Mouse (Mus musculus) adipocyte (in vitro differentiated cells): ENCODE data around the gene Exosc10.

Experiments used
- DNase-seq: peaks from one replicate; pipeline ENCODE4 v3.0.0-alpha.2; 2016; ENCODE audit warnings: low spot score

Exosc10 gene

DNA sequence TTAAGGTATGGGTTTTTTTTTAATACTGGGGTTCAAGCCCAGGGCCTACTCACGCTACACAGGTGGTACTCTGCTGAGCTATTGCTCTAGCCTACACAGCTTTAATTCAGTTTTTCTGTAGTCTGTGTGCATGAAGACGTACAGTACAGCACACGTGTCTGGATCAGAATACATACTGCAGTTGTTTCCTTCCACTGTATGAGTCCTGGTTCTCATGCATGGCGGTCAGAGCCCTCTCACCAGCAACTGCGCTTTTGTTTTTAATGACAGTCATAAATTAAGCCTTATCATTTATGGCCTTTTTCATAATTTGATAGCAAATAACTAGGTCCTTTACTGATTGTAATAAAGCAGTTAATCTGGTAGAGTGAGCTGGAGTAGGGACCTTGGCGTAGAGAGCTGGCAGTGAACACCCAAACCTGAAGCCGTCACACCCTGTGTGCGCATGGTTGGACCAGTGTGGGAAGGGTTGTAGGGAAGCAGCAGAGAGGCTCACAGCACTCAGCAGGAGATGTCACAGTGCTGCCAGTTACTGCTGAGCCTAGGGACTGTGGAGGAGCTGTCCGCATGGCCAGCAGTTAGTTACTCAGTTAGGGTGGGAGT lies 12.6 kb downstream of the Exosc10 start:
- DNase-seq: no peak

DNA sequence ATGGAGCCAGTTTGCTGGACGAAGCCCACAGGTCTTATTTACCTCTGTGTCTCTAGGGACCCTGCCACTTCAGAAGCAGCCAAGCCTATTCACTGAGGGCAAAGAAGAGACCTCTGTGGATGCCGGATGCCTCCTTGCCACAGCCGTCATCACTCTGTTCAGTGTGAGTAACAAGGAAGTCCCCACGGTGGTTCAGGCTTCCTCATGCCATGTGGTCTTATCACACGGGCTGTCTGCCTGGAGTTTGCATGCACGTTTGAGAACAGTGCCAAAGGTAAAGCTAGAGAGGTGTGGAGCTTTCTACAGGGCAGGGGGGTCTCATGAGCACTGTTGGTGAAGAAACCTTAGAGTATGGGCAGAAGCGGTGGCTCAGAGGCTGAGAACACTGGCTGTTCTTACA lies 15.0 kb downstream of the Exosc10 start:
- DNase-seq: no peak

DNA sequence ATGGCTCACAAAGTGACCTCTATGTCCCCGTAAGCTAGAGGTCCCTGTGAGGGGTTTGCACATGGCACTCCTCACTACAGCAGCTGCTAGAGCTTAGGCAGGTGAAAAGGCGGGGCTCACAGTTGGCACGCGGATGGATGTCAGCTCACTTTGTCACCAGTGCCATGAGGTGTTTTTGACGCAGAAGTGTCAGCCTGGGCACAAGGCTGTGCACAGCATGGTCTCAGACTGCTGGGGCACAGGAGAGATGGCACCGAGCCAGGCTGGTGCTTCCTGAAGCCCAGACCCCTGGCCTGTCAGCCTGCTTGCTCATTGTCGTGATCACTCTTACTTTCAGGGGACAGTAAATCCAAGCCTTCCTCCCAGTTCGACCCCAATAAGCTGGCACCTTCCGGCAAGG lies 22.5 kb downstream of the Exosc10 start:
- DNase-seq: no peak

DNA sequence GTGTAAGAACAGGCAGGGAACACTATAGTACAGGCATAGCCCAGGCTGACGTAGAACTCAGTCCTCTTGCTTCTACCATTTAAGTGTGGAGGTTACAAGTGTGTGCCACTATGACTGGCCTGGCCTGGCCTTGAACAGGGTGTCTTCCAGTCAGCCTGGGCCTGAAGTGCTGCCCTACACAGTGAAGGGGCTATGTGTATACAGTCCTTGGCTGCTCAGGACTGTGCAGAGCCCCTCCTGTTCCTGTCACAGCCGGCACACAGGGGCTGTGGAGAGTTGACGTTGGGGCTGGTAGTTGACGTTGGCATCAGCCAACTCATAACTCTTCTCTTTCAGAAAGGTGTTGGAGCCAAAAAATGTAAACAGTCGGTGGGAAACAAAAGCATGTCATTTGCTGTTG lies 23.2 kb downstream of the Exosc10 start:
- no peak for DNase-seq

DNA sequence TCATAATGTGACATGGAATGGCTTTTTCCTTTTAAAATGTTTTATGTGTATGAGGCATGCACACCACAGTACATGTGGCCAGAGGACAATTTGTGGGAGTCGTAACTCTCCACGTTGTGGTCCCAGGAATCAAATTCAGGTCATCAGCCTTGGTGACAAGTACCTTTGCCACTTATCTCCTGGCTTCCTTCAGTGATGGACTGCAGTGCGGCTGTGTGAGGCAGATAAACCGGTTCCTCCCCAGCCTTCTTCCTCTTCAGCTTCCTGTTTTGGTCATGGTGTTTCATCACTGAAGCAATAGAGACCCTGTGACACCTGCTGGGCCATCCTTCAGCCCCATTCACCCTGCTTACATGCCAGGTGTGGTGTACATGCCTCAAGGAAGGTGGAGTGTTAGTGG lies 25.0 kb downstream of the Exosc10 start:
- no peak for DNase-seq

DNA sequence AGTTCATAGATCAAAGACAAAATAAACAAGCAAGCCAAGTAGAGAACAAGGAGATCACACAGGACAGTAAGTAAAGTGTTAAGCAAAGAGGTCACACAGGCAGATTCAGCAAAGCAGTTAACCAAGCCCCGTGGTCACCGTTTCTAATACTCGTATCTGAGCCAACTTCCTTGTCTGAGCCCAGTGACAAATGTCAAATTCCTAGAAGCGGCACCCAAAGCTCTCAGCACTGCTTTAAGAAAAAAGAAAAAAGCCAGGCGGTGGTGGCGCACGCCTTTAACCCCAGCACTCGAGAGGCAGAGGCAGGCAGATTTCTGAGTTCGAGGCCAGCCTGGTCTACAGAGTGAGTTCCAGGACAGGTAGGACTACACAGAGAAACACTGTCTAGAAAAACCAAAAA lies 28.4 kb downstream of the Exosc10 start:
- no peak for DNase-seq

DNA sequence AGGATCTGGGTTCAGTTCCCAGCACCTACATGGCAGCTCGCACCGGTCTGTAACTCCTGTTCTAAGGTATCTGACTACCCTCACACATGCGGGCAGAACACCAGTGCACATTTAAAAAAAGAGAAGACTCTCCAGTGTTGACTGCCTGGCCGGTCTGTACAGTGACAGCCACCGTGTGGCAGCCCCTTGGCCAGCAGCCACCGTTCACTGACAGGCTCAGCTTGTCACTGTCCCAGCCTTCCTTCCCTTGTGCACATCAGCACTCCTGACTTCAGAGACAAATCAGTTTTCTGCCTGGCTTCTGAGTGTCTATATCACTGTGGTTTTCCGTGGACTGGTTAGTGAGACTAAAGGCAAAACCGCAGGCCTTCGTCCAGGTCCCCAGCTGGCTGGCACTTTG lies 30.6 kb downstream of the Exosc10 start:
- peak; percentile 40 for DNase-seq

DNA sequence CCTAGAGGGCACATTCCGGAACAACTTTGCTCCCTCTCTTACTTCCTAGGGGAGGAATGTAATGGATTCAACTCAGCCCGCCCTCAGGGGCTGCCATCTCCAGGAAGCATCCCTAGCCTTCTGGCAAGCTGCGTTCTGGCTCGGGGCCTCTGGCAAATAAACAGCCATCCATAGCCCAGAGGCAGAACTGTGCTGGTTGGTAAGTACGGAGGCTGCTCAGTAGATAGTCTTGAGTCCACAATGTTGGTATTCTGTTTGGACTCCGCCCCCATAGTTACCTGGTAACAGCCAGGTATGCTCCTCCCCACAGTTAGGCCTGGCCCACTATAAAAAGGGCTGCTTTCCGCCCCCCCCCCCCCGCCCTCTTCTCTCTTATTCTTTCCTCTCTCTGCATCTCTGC lies 31.3 kb downstream of the Exosc10 start:
- no peak for DNase-seq

DNA sequence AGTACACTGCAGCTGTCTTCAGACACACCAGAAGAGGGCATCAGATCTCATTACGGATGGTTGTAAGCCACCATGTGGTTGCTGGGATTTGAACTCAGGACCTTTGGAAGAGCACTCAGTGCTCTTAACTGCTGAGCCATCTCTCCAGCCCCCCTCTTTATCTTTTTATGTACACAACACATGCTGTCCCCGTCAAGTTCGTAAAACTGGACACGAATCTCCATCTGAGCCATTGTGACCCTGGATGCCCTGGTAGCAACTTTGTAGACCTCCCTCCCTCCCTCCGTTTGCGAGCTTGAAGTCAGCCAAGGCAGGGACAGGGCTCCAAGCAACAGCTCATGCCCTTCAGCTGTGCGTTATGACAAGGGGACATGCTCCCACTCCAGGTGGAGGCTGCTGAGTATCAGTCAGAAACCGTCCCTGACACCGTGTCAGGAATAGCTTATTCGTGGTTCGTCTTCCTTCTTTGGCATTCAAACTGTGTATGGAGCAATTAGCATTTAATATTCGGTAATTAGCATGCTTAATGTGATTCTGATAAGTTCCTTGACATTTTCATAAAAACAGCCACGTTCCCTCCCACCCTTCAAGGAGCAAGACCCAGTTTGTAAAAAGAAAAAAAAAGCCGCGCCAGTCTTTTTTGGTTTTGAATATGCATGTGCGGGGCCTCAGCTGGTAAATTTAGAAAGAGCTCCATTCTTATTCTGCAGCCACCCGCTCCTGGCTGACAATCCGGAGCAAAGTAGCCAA lies 32.4 kb downstream of the Exosc10 start:
- DNase-seq: no peak

DNA sequence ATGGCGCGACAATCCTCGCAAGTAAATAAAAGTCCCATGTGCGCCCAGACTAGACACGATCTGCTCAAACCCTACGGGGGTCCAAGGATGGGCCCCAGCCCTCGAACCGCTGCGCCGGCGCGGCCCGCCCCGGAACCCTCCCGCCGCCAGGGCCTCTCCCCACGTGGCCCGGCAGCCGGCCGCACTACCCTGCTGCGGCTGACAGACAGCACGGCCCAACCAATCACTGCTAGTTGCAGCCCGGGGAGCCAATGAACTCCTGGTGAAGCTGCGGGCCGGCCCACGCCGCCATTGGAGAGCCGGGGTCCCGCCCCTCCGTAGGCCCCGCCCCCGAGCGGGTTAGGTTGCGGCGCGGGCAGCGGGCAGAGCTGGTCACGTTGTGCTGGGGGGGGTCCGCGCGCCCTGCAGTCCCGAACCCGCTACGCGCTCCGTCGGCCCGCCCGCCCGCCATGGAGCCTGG lies 33.0 kb downstream of the Exosc10 start, which contains the start of gene Srm:
Gene Srm, plus strand, starts transcription at position 333 of the 460 bp plus-strand sequence.
- peak; percentile 94 for DNase-seq

DNA sequence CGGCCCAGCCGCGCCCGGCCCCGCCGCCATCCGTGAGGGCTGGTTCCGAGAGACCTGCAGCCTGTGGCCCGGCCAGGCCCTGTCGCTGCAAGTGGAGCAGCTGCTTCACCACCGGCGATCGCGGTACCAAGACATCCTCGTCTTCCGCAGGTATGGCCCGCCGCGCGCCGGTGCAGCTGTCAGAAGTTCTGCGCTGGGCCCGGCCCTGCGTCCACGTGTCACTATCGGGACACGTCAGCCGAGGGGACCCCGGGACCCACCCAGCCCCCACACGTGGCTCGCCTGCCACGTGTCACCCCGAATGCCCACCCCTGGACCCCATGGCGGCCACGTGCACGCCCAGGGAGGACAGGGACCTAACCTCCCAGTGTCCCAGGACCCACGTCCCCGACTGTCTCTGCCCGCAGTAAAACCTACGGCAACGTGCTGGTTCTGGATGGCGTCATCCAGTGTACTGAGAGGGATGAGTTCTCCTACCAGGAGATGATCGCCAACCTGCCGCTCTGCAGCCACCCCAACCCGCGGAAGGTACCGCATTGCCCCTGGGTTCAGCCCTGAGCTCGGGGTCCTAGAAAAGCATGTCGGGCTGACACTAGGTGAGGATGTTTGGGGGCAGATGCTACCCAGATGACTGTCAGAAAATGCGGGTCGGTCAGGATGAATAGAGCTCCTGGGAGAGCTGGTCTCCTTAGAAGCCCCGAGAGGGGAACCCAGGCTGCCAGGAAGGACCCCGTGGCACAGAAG lies 33.6 kb downstream of the Exosc10 start:
- DNase-seq: no peak

DNA sequence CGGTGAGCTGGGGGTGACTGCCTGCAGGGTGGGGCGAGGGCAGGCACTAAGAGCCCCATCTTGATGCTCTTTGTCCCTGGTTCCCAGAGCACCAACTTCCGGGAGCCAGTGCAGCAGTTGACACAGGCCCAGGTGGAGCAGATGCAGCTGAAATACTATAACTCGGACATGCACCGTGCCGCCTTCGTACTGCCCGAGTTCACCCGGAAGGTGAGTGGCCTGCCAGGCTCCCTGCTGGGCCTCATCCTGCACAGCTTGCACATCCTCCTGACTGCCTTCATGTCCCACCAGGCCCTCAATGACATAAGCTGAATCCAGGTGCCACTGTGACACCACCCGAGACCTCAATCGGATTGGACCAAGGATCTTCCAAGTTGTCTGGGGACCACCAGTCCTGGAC lies 35.8 kb downstream of the Exosc10 start:
- DNase-seq: no peak

DNA sequence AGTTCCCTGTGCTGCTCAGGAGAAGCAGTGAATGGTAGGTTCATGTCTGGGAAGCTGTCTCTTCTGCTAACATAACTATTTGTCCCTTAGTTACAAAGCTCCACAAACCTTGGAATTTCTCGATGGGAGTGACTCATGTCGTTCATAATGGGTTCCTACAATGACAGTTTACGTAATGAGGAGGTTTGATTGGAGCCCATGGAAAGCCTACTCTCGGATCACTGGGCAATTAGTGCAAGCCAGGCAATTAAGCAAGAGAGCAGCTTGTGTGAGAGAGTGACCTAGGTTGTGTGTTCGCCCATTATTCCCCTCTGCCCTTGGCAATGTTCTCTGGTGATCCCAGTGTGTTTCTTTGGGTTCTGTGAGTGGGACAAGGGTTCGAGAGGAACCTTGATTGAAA lies 37.7 kb downstream of the Exosc10 start:
- DNase-seq: no peak

DNA sequence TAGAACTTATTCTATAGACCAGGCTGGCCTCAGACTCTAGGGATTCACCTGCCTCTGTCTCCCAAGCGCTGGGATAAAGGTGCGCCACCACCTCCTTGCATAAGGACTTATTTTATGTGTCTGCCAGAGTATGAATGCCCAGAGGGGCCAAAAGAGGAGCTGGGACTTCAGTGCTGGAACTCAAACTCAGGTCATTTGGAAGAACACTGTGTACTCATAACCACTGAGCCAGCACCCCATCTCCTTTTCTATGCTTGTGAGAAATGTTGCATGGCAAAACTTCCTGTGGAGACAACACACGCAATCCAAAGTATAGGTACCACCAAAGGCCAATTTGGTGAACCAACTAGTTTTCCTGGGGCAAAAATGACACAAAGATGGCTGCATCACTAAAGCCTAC lies 38.5 kb downstream of the Exosc10 start:
- DNase-seq: no peak

DNA sequence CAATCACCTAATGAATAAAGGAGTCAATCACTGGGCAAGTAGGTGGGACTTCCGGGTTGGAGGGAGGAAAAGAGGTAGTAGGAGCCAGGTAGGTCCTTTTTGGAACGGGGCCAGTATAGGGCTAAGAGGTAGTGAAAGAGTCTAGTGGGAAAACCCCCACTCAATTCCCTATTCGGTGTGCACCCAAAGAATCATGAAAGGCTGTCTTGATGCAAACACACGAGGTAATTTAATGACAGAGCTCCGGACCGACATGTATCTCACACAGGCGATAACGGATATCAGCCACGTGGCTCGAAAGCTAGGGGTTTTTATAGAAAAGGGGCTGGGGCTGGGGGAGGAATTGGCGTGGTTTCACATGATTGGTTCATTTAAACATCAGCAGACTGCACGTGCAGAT lies 40.6 kb downstream of the Exosc10 start:
- DNase-seq: no peak

DNA sequence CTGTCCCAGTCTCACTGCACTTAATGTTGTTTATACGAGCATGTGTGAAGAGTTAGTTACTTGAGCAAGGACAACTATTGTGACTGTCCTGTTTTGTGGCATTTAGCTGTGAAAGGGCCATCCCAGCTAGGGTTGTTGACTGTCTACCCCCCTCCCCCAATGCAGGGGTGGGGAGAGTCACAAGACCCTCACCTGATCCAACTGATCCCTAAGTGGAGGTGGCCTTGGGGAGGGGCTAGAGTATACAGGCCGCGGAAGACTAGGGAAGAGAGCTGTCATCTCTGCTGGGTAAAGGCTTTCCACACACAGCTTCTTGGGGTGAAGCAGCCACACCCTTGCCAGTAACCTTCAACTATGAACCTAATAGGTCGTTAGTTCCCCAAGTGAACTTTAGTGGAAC lies 42.1 kb downstream of the Exosc10 start:
- no peak for DNase-seq

DNA sequence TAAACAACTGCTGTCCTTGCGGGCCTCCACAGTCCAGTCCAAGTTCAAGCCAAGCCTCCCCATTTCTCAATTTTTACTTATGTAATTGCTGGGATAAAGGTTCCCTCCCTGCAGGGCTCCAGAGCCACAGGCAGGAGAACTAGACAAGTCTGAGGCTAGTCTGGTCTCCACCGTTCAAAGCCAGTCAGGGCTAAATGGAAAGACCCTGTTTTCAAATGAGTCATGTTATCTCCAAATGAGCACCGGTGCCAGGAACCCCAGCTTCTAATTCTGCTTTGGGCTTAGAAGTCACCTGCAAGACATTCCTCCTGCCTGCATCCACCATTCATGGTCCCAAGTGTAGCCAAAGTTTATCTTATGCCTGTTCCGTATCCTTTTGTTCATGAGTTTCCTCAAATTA lies 43.6 kb downstream of the Exosc10 start:
- DNase-seq: peak; percentile 28

DNA sequence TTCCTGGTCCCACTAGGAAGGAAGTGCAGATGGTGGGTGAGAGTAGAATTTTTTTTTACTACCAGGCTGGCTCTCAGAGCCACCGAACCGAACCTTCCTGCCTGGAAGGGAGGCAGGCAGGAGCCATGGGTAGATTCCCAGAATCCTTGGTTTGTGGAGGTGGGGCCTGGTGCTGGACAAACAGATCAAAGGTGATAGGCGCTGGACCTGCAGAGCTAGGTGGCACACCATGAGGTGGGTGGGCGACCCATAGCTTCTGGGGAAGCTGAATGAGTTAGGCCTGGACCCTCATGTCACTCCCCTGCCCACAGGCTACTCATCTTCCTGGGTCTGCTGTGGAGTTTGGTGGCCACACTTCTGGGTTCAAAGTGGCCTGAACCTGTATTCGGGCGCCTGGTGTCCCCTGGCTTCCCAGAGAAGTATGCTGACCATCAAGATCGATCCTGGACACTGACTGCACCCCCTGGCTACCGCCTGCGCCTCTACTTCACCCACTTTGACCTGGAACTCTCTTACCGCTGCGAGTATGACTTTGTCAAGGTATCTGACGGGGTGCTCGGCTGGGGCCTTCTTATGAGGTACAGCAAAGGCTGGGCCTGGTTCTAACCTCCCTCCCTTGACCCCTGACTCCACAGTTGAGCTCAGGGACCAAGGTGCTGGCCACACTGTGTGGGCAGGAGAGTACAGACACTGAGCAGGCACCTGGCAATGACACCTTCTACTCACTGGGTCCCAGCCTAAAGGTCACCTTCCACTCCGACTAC lies 44.3 kb downstream of the Exosc10 start, which contains the start of gene Masp2:
Gene Masp2, plus strand, starts transcription at position 198 of the 764 bp plus-strand sequence.
- no peak for DNase-seq

DNA sequence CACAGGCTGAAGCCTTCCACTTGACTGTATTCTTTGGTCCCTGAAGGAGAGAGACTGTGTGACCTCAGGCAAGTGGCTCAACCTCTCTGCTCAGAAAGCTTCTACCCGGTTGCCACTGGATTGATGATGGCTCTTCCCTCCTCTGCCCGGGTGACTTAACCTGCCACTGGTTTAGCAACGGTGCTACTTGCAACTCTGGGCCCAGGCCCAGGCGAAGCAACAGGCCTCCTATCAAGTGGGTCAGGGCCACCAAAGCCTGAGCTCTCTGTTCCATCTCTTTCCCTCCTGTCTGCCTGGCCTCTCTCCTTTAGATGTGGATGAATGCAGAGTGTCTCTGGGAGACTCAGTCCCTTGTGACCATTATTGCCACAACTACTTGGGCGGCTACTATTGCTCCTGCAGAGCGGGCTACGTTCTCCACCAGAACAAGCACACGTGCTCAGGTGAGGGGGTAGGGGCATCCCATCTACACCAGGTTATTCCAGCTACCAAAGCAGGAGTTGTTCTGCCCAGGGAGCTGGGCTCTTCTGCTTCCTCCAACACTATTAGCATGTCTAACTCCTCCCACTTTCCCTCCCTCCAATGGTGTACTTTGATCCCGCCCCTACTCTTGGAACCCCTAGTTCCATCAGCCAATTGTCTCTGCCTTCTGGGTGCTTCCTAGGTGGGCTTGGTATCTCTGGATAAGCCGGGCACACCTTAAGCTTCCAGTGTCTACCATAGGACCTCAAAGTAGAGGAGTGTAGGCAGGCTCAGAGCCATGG lies 45.3 kb downstream of the Exosc10 start:
- no peak for DNase-seq

DNA sequence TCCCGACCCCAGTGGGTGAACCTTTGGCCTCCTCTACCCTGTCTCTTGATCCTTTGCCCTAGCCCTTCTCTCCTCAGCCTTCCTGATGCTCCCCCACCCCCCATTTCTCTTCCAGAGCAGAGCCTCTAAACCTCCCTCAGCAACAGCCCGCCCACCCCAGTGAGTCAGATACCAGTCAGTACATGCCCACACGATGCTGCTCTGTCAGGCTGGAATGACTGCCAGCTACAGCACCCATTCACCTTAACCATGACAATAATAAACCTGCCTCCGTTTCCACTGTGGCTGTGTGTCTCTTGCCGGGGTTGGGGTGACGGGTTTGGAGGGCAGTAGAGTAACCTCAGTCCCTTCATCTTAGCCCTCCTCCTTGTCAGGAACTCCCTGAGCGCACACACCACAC lies 45.9 kb downstream of the Exosc10 start:
- DNase-seq: no peak

DNA sequence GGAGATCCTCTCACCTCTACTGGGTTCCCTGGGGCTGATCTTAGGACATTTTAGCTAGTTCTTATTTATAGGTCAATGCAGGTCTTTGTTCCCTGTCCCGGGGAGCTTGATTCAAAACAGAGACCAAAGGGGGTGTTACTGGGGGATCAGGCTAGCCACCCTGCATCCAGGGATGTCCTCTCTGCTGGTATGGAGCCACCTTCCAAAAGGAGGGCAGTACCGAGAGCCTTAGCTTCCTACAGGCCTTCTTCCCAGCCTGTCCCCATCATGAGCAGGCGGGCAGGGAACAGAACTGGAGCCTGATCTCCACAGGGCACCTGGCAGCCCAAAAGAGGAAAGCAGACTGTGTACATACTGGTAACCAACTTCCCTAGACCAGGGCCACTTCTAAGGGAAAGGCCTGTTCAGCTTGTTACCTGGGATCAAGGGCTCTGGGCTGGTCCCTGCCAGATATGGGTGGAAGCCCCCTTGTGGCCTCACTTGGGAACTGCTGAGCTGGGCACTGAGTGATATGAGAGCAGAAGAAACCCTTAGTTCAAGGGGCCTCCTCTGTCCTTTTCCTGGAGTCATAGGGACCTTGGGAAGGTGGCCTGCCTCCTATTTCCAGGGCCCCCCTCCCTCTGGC lies 46.4 kb downstream of the Exosc10 start:
- peak; percentile 46 for DNase-seq
